Mouse (Mus musculus) kidney, adult 2 months (tissue): ENCODE data around the gene Limch1.

Source experiments
- CTCF ChIP-seq: fragments of 200-500 bp; conservative IDR thresholded peaks from 2 replicates; pipeline ENCODE4 v1.5.1; 2011; ENCODE audit warnings: low read depth, mild to moderate bottlenecking, control low read depth, low read length, moderate library complexity, mixed read lengths; ENCODE audit not compliant: insufficient read depth, insufficient read length
- POLR2A ChIP-seq: fragments of 200-500 bp; IDR thresholded peaks from one replicate; pipeline ENCODE4 v1.6.1; 2011; ENCODE audit warnings: low read depth, low read length, control low read depth

DNA sequence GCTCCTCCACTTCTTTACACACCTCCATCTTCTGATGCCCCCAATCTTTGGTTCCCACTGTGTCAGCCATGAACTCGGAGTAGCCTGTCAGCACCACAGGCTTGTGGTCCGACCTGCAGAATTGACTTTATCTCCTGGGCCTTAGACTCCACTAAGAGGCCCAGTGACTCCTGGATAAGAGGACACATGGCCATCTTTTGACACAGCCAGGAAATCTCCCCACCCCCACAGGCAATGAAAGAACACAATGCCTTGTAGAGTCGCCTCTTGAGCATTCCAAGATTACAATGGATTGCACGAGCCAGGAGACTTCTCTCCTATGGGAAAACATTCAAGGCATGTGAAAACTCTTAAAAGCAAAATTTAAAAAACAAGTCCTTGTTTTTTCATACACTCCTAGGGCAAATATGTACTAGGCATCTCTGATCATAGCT is 30.1 kb upstream of the Limch1 start:
- TF ChIP-seq POLR2A (no peak), CTCF (no peak)
